Mouse (Mus musculus) macrophage (primary cell): ENCODE results near the gene Sod3. TPM values are rescaled to one million over a fixed set of nuclear protein-coding genes. Genes with fewer than 3 reads are reported as not detected.

Experiments used
- H3K27ac ChIP-seq: fragments of 350-480 bp; formaldehyde crosslinking; 2 replicates; pipeline ENCODE4 v1.9.0; 2021
- H3K36me3 ChIP-seq: fragments of 350-480 bp; formaldehyde crosslinking; 2 replicates; pipeline ENCODE4 v1.9.0; 2021; ENCODE audit errors: inconsistent target
- H3K4me3 ChIP-seq: fragments of 350-480 bp; formaldehyde crosslinking; 2 replicates; pipeline ENCODE4 v1.9.0; 2021; ENCODE audit errors: inconsistent target
- H3K79me2 ChIP-seq: fragments of 350-480 bp; formaldehyde crosslinking; 2 replicates; pipeline ENCODE4 v1.9.0; 2021; ENCODE audit errors: inconsistent target
- WGBS: methylation state at CpG from one replicate; pipeline ENCODE4 v1.1.7; 2026; ENCODE audit warnings: inconsistent platforms; ENCODE audit not compliant: missing documents; 5-methylcytosine and 5-hydroxymethylcytosine counted together
- polyA plus RNA-seq: library from polyadenylated mRNA; stranded (reverse); fragments of 250-400 nt; gene quantifications from 3 replicates; pipeline ENCODE4 v1.2.4, GENCODE M21; 2018; ENCODE audit warnings: inconsistent platforms

Gene Sod3
- polyA plus RNA-seq, 1 experiment from 2014 or later = 0.03 TPM

DNA sequence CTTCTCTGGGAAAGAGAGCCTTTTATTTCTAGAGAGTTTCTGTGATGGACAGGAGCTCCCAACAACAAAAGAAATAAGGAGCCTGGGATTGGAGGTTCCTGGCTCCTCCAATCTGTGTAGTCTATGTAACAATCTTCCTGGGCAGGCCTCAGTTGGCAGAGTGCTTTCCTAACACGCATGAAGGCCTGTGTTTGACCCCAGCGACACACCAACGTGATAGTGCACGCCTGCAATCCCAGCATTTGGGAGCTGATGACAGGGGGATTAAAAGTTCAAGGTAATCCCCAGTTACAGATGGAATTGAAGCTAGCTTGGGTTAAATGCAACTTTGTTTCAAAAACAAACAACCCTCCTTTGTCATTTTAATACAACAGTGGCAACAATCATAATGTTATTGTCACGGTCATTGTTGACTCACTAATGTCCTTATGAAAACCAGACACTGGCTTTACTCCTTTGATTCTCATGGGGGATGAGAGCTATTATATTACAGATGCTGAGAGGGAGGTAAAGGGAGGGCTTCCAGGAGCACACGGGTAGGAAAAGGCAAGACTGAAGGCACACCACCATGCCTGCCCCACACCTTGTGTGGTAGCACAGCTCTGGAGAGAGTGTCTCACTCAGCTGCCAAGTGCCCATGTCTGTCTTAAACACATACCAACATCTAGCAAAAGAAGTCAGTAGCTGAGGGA, 669 bp upstream of the Sod3 start:
- WGBS = 88% methylated on average over 6 of the region's 6 CpGs
- Histone ChIP-seq H3K27ac (no peak overlapping the region), H3K4me3 (no peak overlapping the region)

GRCm38 (mm10) chr5:52364521-52364920, 930 bp downstream of the Sod3 start:
- Histone ChIP-seq H3K27ac (no peak overlapping the region), H3K36me3 (no peaks in the 10 kb centered on the region), H3K79me2 (no peaks in the 10 kb centered on the region), H3K4me3 (no peak overlapping the region)
- WGBS = 97% methylated on average over 5 of the region's 5 CpGs

More for the DNA sequence above, 669 bp upstream of the Sod3 start:
- H3K36me3 ChIP-seq = no peaks in the 10 kb centered on the region
- H3K79me2 ChIP-seq = no peaks in the 10 kb centered on the region

- Histone ChIP-seq H3K27ac (no peak overlapping the region), H3K4me3 (no peak overlapping the region), H3K79me2 (no peaks in the 10 kb centered on the region), H3K36me3 (no peaks in the 10 kb centered on the region)
- 89% methylated on average over 5 of the region's 5 CpGs for WGBS
Observed at GRCm38 (mm10) chr5:52365930-52366329, 2.3 kb downstream of the Sod3 start.

DNA sequence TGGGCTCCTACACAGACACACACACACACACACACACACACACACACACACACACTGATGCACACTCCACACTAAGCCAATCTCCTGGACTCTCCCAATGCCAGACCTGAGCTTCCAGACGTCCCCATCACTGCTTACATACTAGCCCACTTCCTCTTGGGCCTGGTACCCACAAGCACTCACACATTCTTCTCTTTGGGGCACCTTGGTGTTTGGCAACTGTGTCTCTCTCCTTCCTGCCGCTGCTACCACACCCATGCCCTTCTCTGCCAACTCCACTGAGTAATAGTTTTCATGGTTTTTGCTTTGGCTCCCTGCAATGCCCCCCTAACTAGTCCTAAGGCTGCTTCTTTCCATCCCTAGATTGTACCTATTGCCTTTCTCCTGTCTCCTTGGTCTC, 3.1 kb downstream of the Sod3 start:
- no peaks in the 10 kb centered on the region for H3K79me2 ChIP-seq
- H3K4me3 ChIP-seq = no peak overlapping the region
- WGBS = 14% methylated on average over 2 of the region's 2 CpGs
- H3K27ac ChIP-seq = no peak overlapping the region
- H3K36me3 ChIP-seq = no peaks in the 10 kb centered on the region

- WGBS = 66% methylated on average over 62 of the region's 63 CpGs
- Histone ChIP-seq H3K27ac (no peak overlapping the region), H3K4me3 (no peak overlapping the region), H3K36me3 (no peaks in the 10 kb centered on the region), H3K79me2 (no peaks in the 10 kb centered on the region)
Observed at GRCm38 (mm10) chr5:52367866-52368840, 4.6 kb downstream of the Sod3 start.

DNA sequence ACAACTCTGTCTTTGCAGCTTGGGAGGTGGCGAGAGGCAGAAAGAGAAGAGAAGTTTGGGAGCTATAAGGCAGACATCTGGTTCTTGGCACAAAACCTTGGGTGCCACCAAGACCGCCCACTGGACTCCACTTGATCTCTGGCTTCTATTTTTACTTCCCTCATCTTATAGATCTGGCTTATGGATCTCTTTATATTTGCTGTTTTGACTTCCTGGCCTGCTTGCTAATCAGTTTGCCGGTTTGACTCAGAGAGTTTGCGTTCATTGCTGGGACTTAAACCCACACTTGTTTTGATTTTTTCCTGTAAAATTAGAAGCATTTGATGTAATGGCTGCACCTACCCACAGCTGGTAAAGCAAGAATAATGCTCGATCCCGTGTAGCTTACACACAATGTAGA, 7.3 kb downstream of the Sod3 start:
- Histone ChIP-seq H3K79me2 (no peaks in the 10 kb centered on the region), H3K36me3 (no peaks in the 10 kb centered on the region)
- WGBS = 93% methylated on average over 6 of the region's 6 CpGs

DNA sequence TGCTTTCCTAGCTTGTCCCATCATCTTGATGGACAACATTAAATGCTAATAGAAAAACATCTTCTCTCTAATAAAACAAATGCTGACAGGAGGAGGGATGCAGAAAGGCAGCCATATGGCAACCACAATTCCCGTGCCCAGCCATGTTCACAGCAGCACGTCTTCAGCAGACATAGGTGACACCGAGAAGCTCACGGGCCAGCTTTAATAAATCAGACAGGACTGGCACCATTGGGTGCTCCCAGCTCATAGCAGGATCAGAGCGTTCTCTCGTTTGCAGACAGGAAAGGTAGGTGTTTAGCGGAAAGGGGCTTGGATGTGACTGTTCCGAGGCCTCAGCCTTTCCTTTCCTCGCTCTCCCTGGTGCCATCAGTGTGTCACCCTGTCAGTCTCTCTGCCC, 12.3 kb downstream of the Sod3 start:
- no peaks in the 10 kb centered on the region for H3K36me3 ChIP-seq
- no peak overlapping the region for H3K27ac ChIP-seq
- 92% methylated on average over 9 of the region's 9 CpGs for WGBS
- no peak overlapping the region for H3K4me3 ChIP-seq
- no peaks in the 10 kb centered on the region for H3K79me2 ChIP-seq

More for the DNA sequence above, 7.3 kb downstream of the Sod3 start:
- Histone ChIP-seq H3K4me3 (no peak overlapping the region), H3K27ac (no peak overlapping the region)

DNA sequence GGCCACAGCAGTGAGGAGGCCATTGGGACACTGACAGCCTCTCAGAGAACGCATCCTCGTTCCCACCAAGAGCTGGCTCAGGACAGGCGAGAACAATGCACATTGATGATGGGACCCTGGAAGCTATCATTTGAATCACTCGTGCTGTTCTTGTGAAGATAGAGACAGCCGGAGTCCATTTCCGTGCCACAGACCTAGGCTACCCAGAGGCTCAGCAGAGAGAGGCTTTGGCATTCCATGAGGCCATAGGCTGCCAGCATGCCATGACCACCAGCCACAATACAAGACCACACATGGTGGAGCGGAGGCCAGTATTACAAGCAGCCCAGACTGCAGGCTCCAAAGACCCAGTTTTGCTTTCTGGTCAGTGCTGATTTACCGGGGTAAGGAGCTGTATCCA, 19.2 kb downstream of the Sod3 start:
- Histone ChIP-seq H3K4me3 (no peak overlapping the region), H3K36me3 (no peaks in the 10 kb centered on the region), H3K27ac (no peak overlapping the region), H3K79me2 (no peaks in the 10 kb centered on the region)
- WGBS = 91% methylated on average over 8 of the region's 8 CpGs

- no peak overlapping the region for H3K4me3 ChIP-seq
- H3K27ac ChIP-seq = no peak overlapping the region
- 97% methylated on average over 5 of the region's 5 CpGs for WGBS
- H3K79me2 ChIP-seq = no peaks in the 10 kb centered on the region
- no peaks in the 10 kb centered on the region for H3K36me3 ChIP-seq
Observed at GRCm38 (mm10) chr5:52383748-52384147, 20.2 kb downstream of the Sod3 start.

DNA sequence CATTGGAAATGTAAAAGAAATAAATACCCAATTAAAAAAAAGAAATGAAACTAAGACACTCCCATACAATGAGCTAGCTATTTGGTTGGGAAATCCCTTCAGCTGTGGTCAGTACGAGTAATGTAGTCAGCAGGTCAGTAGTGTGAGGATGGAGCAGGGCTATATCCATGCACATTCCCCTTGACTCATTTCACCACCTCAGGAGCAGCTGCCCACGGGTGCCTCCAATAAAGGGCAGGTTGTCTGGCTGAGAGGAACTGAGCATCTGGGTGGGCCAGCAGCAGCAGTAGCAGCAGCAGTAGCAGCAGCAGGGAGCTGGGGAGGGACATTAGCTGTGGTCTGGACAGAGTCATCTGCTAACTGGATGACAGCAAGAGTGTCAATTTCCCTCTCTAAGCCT, 22.4 kb downstream of the Sod3 start:
- H3K79me2 ChIP-seq = no peaks in the 10 kb centered on the region

GRCm38 (mm10) chr5:52388092-52388749, 24.6 kb downstream of the Sod3 start:
- 91% methylated on average over 7 of the region's 7 CpGs for whole genome bisulfite sequencing
- no peaks in the 10 kb centered on the region for H3K36me3 ChIP-seq
- H3K4me3 ChIP-seq = no peak overlapping the region
- H3K79me2 ChIP-seq = no peaks in the 10 kb centered on the region
- H3K27ac ChIP-seq = no peak overlapping the region

More for the DNA sequence above, 22.4 kb downstream of the Sod3 start:
- Histone ChIP-seq H3K4me3 (no peak overlapping the region), H3K36me3 (no peaks in the 10 kb centered on the region), H3K27ac (no peak overlapping the region)
- WGBS = 39% methylated on average over 2 of the region's 2 CpGs

- Histone ChIP-seq H3K27ac (no peak overlapping the region), H3K4me3 (no peak overlapping the region), H3K79me2 (no peaks in the 10 kb centered on the region), H3K36me3 (no peaks in the 10 kb centered on the region)
- WGBS = 94% methylated on average over 6 of the region's 6 CpGs
Observed at GRCm38 (mm10) chr5:52390381-52390780, 26.8 kb downstream of the Sod3 start.

- no peak overlapping the region for H3K4me3 ChIP-seq
- 88% methylated on average over 16 of the region's 16 CpGs for WGBS
- H3K36me3 ChIP-seq = no peaks in the 10 kb centered on the region
- H3K27ac ChIP-seq = no peak overlapping the region
- H3K79me2 ChIP-seq = no peaks in the 10 kb centered on the region
Observed at GRCm38 (mm10) chr5:52391471-52391870, 27.9 kb downstream of the Sod3 start.

- Histone ChIP-seq H3K36me3 (no peaks in the 10 kb centered on the region), H3K79me2 (no peaks in the 10 kb centered on the region), H3K27ac (no peak overlapping the region), H3K4me3 (no peak overlapping the region)
- 94% methylated on average over 4 of the region's 4 CpGs for WGBS
Observed at GRCm38 (mm10) chr5:52393756-52394155, 30.2 kb downstream of the Sod3 start.

GRCm38 (mm10) chr5:52404373-52404772, 40.8 kb downstream of the Sod3 start:
- H3K27ac ChIP-seq = no peak overlapping the region
- no peaks in the 10 kb centered on the region for H3K79me2 ChIP-seq
- no peaks in the 10 kb centered on the region for H3K36me3 ChIP-seq
- H3K4me3 ChIP-seq = no peak overlapping the region
- WGBS = 92% methylated on average over 8 of the region's 8 CpGs
